8 mouse cellular contexts compared by ENCODE assay signal in the genomic region with DNA sequence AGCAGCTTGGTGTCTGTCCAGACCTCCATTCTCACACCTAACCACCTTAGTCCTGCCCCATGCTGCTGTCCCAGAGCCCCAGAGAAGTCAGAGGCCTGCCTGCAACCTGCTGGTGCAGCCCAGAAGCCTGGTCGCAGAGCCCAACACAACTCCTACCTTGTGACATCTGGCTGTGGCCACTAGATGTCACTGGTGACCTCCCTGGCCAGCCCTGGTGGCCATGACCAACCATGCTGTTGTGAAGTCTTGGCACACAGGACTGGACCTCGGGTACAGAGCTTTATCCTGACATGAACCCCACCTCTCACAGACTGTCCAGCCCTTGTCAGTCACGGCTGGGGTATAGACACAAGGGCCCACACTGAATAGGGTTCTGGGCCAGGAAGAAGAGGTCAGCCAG. TPM values are rescaled to one million over a fixed set of nuclear protein-coding genes. Genes with fewer than 3 reads are reported as not detected.
A peak's percentile ranks its signal among the peaks of the same experiment; 100 is the strongest.
DNase-seq lines count a peak whose midpoint lies in the region; ATAC-seq and TF ChIP-seq lines count a peak whose summit lies in the region.

No protein-coding gene starts in this region.

- H3K9me3 ChIP-seq in MEL (replicated peaks; ENCODE audit: insufficient read depth, low read length), result no peaks in the 10 kb centered on the region
- H3K9me3 ChIP-seq in forebrain, embryonic 12.5 days, result no peaks in the 10 kb centered on the region
- no peaks in the 10 kb centered on the region for H3K9me3 ChIP-seq in heart, embryonic 16.5 days (replicated peaks; ENCODE audit: control insufficient read depth, low read length)
- H3K9me3 ChIP-seq in liver, postnatal 0 days (ENCODE audit: low read length), result no peaks in the 10 kb centered on the region
- H3K9me3 ChIP-seq in neural tube, embryonic 14.5 days (ENCODE audit: control insufficient read depth, low read length), result no peaks in the 10 kb centered on the region

- peak; percentile 87 for ATAC-seq in cerebellum, adult (ENCODE audit: insufficient number of reproducible peaks, low FRiP score, low TSS enrichment)
- peak; percentile 77; the same call in 1 of the 2 replicates for ATAC-seq in forebrain, embryonic 12.5 days (ENCODE audit: low FRiP score)
- peak; percentile 70 for ATAC-seq in heart, embryonic 16.5 days (replicated peaks; ENCODE audit: extremely low read depth, insufficient read depth, low FRiP score)
- peak; percentile 80 for ATAC-seq in liver, postnatal 0 days
- peak; percentile 73; the same call in 1 of the 2 replicates for ATAC-seq in neural tube, embryonic 14.5 days (ENCODE audit: low read depth)

- H3K4me1 ChIP-seq in MEL (ENCODE audit: control insufficient read depth in 1 of 2, insufficient read depth in 2 of 2, low read length in 2 of 2), result no peaks in the 10 kb centered on the region
- no peaks in the 10 kb centered on the region for H3K4me1 ChIP-seq in forebrain, embryonic 12.5 days
- H3K4me1 ChIP-seq in heart, embryonic 16.5 days (ENCODE audit: control insufficient read depth, insufficient read depth, low read length), result peaks cover 21% of the 10 kb centered on the region
- no peaks in the 10 kb centered on the region for H3K4me1 ChIP-seq in liver, postnatal 0 days (ENCODE audit: insufficient read depth)
- H3K4me1 ChIP-seq in neural tube, embryonic 14.5 days (ENCODE audit: control insufficient read depth, insufficient read depth, low read length), result no peaks in the 10 kb centered on the region

- H3K79me2 ChIP-seq in MEL (ENCODE audit: control insufficient read depth, insufficient read depth, low read length, poor library complexity), result no peaks in the 10 kb centered on the region

- H3K9ac ChIP-seq in MEL (ENCODE audit: control insufficient read depth, low read depth, low read length, poor library complexity, severe bottlenecking), result no peak overlapping the region
- no peak overlapping the region for H3K9ac ChIP-seq in forebrain, embryonic 12.5 days
- no peak overlapping the region for H3K9ac ChIP-seq in heart, embryonic 16.5 days (ENCODE audit: low read length)
- no peak overlapping the region for H3K9ac ChIP-seq in liver, postnatal 0 days (replicated peaks)
- no peak overlapping the region for H3K9ac ChIP-seq in neural tube, embryonic 14.5 days (replicated peaks; ENCODE audit: low read depth, low read length)

- no peak overlapping the region for H3K4me2 ChIP-seq in forebrain, embryonic 12.5 days
- no peak overlapping the region for H3K4me2 ChIP-seq in heart, embryonic 16.5 days (ENCODE audit: low read depth, low read length)
- no peak overlapping the region for H3K4me2 ChIP-seq in liver, postnatal 0 days (ENCODE audit: low read depth, low read length)
- H3K4me2 ChIP-seq in neural tube, embryonic 14.5 days (ENCODE audit: low read depth, low read length), result no peak overlapping the region

- H3K27ac ChIP-seq in MEL (ENCODE audit: control insufficient read depth, low read depth, low read length), result no peak overlapping the region
- H3K27ac ChIP-seq in forebrain, embryonic 12.5 days, result no peak overlapping the region
- H3K27ac ChIP-seq in heart, embryonic 16.5 days (ENCODE audit: low read length), result no peak overlapping the region
- no peak overlapping the region for H3K27ac ChIP-seq in liver, postnatal 0 days (ENCODE audit: low read depth)
- no peak overlapping the region for H3K27ac ChIP-seq in neural tube, embryonic 14.5 days (ENCODE audit: low read depth, low read length)

- DNase-seq in MEL (ENCODE audit: low read depth, low spot score), result peak; percentile 44
- DNase-seq in kidney, postnatal 14 days, result peak; percentile 79
- peak; percentile 65 for DNase-seq in liver, postnatal 0 days
- peak; percentile 59 for DNase-seq in urinary bladder, postnatal 14 days (ENCODE audit: low spot score)

- TF ChIP-seq CTCF in MEL (IDR thresholded peaks at IDR 0.05 in 2 of 3, conservative IDR thresholded peaks at IDR 0.05 in 1 of 3; ENCODE audit: control insufficient read depth in 1 of 3, insufficient read depth in 1 of 3, low read depth in 2 of 3, low read length in 3 of 3, poor library complexity in 1 of 3, severe bottlenecking in 1 of 3), result peak; percentile 63 to 80 (median 71)
- TF ChIP-seq CTCF in liver, postnatal 0 days (IDR thresholded peaks at IDR 0.05; ENCODE audit: low read depth), result peak; percentile 93

- no peaks in the 10 kb centered on the region for H3K36me3 ChIP-seq in MEL (ENCODE audit: control insufficient read depth in 1 of 2, insufficient read depth in 2 of 2, low read length in 2 of 2)
- H3K36me3 ChIP-seq in forebrain, embryonic 12.5 days (replicated peaks), result no peaks in the 10 kb centered on the region
- no peaks in the 10 kb centered on the region for H3K36me3 ChIP-seq in heart, embryonic 16.5 days (ENCODE audit: control insufficient read depth, insufficient read depth)
- H3K36me3 ChIP-seq in liver, postnatal 0 days (replicated peaks; ENCODE audit: insufficient read depth, low read length), result no peaks in the 10 kb centered on the region
- no peaks in the 10 kb centered on the region for H3K36me3 ChIP-seq in neural tube, embryonic 14.5 days (ENCODE audit: control insufficient read depth, insufficient read depth, low read length)

- H3K27me3 ChIP-seq in MEL (ENCODE audit: control insufficient read depth in 1 of 2, insufficient read depth in 2 of 2, low read length in 2 of 2), result peaks cover 2 to 4% of the 10 kb centered on the region in 2 experiments; a peak in 3 of 4 replicates
- peaks cover 11% of the 10 kb centered on the region; the same call in 1 of the 2 replicates for H3K27me3 ChIP-seq in forebrain, embryonic 12.5 days
- peaks cover 5% of the 10 kb centered on the region; the same call in 1 of the 2 replicates for H3K27me3 ChIP-seq in heart, embryonic 16.5 days (ENCODE audit: control insufficient read depth, insufficient read depth, low read length)
- no peaks in the 10 kb centered on the region for H3K27me3 ChIP-seq in liver, postnatal 0 days (ENCODE audit: insufficient read depth, low read length)
- no peaks in the 10 kb centered on the region for H3K27me3 ChIP-seq in neural tube, embryonic 14.5 days (ENCODE audit: control insufficient read depth, insufficient read depth, low read length)

- no peak overlapping the region for H3K4me3 ChIP-seq in MEL (ENCODE audit: control insufficient read depth in 1 of 2, insufficient read depth in 1 of 2, low read depth in 2 of 2, low read length in 2 of 2)
- H3K4me3 ChIP-seq in forebrain, embryonic 12.5 days (replicated peaks), result no peak overlapping the region
- H3K4me3 ChIP-seq in heart, embryonic 16.5 days (ENCODE audit: low read length), result no peak overlapping the region
- H3K4me3 ChIP-seq in liver, postnatal 0 days (ENCODE audit: low read depth, low read length), result no peak overlapping the region
- H3K4me3 ChIP-seq in neural tube, embryonic 14.5 days (ENCODE audit: low read depth, low read length), result no peak overlapping the region

- 6% methylated on average over 3 of the region's 3 CpGs for WGBS in forebrain, embryonic 12.5 days
- WGBS in heart, embryonic 16.5 days, result 6% methylated on average over 3 of the region's 3 CpGs
- WGBS in liver, postnatal 0 days (ENCODE audit: insufficient replicate concordance), result 3% methylated on average over 3 of the region's 3 CpGs
- 14% methylated on average over 3 of the region's 3 CpGs for WGBS in neural tube, embryonic 14.5 days

- no peak for TF ChIP-seq EP300 in MEL (IDR thresholded peaks at IDR 0.05; ENCODE audit: low read depth in 1 of 2, low read length in 2 of 2)
- no peak for TF ChIP-seq EP300 in liver, postnatal 0 days (IDR thresholded peaks at IDR 0.05; ENCODE audit: low read depth)

- peak; percentile 46 for TF ChIP-seq RAD21 in MEL (IDR thresholded peaks at IDR 0.05; ENCODE audit: low read depth, low read length)

- no peak for TF ChIP-seq POLR2A in MEL (IDR thresholded peaks at IDR 0.05; ENCODE audit: control insufficient read depth in 1 of 2, insufficient read depth in 1 of 2, low read depth in 1 of 2, low read length in 2 of 2, poor library complexity in 1 of 2)

TF ChIP-seq in MEL, 35 proteins besides CTCF, POLR2A, EP300 and RAD21:
- peak; percentile 33 for TF ChIP-seq SMC3 (IDR thresholded peaks at IDR 0.05; ENCODE audit: low read depth, low read length)
- TF ChIP-seq E2F4 (IDR thresholded peaks at IDR 0.05; ENCODE audit: borderline replicate concordance, low read depth, low read length), result no peak
TF ChIP-seq in MEL: peak in this region for 1.

RNA-seq across cellular contexts. Expression of a gene that starts 4.3 kb away (rescaled TPM):
- total RNA-seq in MEL (2012; rRNA removed), result not detected in 2 replicates
- polyA plus RNA-seq in MEL (2012; ENCODE audit: insufficient read depth in 1 of 2, insufficient read length in 2 of 2, low read depth in 1 of 2, low replicate concordance in 2 of 2, missing spikeins in 1 of 2), result not detected
- 0.19 and 0.27 TPM in 2 replicates for polyA plus RNA-seq in forebrain, embryonic 12.5 days (2016; fragmentation: Nextera tagmentation; extraction: Ambion mirVana)
- polyA plus RNA-seq in heart, embryonic 16.5 days (2015; fragmentation: Nextera tagmentation; extraction: Ambion mirVana), result 0.11 TPM in 1 of 2 replicates, not detected in the other
- polyA plus RNA-seq in liver, postnatal 0 days (2015; fragmentation: Nextera tagmentation; extraction: Ambion mirVana), result not detected in 2 replicates
- not detected in 2 replicates for polyA plus RNA-seq in neural tube, embryonic 14.5 days (2014; fragmentation: Nextera tagmentation; extraction: Ambion mirVana)

RNA-seq across cellular contexts. Expression of a gene that starts 35.6 kb away (rescaled TPM):
- total RNA-seq in MEL (2012; rRNA removed), result not detected in 2 replicates
- polyA plus RNA-seq in MEL (2012; ENCODE audit: insufficient read depth in 1 of 2, insufficient read length in 2 of 2, low read depth in 1 of 2, low replicate concordance in 2 of 2, missing spikeins in 1 of 2), result not detected
- 8.3 and 8.7 TPM in 2 replicates for polyA plus RNA-seq in forebrain, embryonic 12.5 days (2016; fragmentation: Nextera tagmentation; extraction: Ambion mirVana)
- 0.10 and 0.26 TPM in 2 replicates for polyA plus RNA-seq in heart, embryonic 16.5 days (2015; fragmentation: Nextera tagmentation; extraction: Ambion mirVana)
- polyA plus RNA-seq in liver, postnatal 0 days (2015; fragmentation: Nextera tagmentation; extraction: Ambion mirVana), result not detected in 2 replicates
- not detected in 2 replicates for polyA plus RNA-seq in neural tube, embryonic 14.5 days (2014; fragmentation: Nextera tagmentation; extraction: Ambion mirVana)

RNA-seq across cellular contexts. Expression of a gene that starts 41.4 kb away (rescaled TPM):
- total RNA-seq in MEL (2012; rRNA removed), result 0.04 TPM in 1 of 2 replicates, not detected in the other
- polyA plus RNA-seq in MEL (2012; ENCODE audit: insufficient read depth in 1 of 2, insufficient read length in 2 of 2, low read depth in 1 of 2, low replicate concordance in 2 of 2, missing spikeins in 1 of 2), result not detected
- polyA plus RNA-seq in forebrain, embryonic 12.5 days (2016; fragmentation: Nextera tagmentation; extraction: Ambion mirVana), result 5.7 and 8.3 TPM in 2 replicates
- polyA plus RNA-seq in heart, embryonic 16.5 days (2015; fragmentation: Nextera tagmentation; extraction: Ambion mirVana), result 4.6 and 5.7 TPM in 2 replicates
- polyA plus RNA-seq in liver, postnatal 0 days (2015; fragmentation: Nextera tagmentation; extraction: Ambion mirVana), result 0.02 and 0.08 TPM in 2 replicates
- 15.1 and 16.6 TPM in 2 replicates for polyA plus RNA-seq in neural tube, embryonic 14.5 days (2014; fragmentation: Nextera tagmentation; extraction: Ambion mirVana)
